Mouse (Mus musculus) megakaryocyte, embryonic 14.5 days (primary cell): ENCODE results near the gene Arhgap35.

Experiments
- FLI1 ChIP-seq: IDR thresholded peaks from 2 replicates; pipeline ENCODE4 v1.6.1; 2012; ENCODE audit warnings: low read length, inconsistent platforms, mixed read lengths
- GATA1 ChIP-seq: IDR thresholded peaks from 3 replicates; pipeline ENCODE4 v1.6.1; 2012; ENCODE audit warnings: mixed read lengths, low read length, inconsistent platforms, borderline replicate concordance

GRCm38 (mm10) chr7:16452587-16453073 is 162.2 kb downstream of the Arhgap35 start, which contains the start of gene Tmem160:
- no peak for TF ChIP-seq FLI1
- TF ChIP-seq GATA1: no peak
